Mouse (Mus musculus): ENCODE results near the gene Rspo4.

Rspo4 gene

DNA sequence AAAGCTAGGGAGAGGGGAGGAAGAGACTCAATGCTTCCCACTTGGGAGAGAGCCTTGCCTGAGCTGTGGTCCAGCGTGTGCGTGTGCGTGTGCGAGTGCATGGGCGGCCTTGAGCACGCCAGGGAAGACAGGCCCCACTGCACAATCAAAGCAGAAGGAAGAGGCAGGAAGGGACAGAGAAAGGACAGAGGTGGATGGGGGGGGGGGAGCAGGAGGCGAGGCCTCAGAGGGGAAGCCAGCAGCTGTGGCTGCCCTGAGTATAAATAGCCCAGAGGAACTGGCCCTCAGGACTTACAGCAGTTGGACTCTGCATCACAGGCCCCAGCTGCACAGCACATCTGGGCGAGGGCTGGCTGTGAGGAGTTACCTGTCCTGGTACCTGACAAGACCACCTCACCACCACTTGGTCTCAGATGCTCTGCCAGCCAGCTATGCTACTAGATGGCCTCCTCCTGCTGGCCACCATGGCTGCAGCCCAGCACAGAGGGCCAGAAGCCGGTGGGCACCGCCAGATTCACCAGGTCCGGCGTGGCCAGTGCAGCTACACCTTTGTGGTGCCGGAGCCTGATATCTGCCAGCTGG is 68.3 kb downstream of the Rspo4 start, which contains the start of gene Angpt4:
Angpt4 (plus strand) TSS at position 292 of the 582 bp plus-strand sequence.
- DNase-seq (ENCODE audit: low spot score in 2 of 2) = no peak

- no peak for DNase-seq (ENCODE audit: low spot score in 2 of 2)
Observed at GRCm38 (mm10) chr2:151911751-151912150, 69.0 kb downstream of the Rspo4 start.

GRCm38 (mm10) chr2:151914120-151914519 is 71.4 kb downstream of the Rspo4 start:
- DNase-seq (ENCODE audit: low spot score in 2 of 2) = no peak

GRCm38 (mm10) chr2:151915111-151915510 is 72.4 kb downstream of the Rspo4 start:
- DNase-seq (ENCODE audit: low spot score in 2 of 2) = no peak

DNA sequence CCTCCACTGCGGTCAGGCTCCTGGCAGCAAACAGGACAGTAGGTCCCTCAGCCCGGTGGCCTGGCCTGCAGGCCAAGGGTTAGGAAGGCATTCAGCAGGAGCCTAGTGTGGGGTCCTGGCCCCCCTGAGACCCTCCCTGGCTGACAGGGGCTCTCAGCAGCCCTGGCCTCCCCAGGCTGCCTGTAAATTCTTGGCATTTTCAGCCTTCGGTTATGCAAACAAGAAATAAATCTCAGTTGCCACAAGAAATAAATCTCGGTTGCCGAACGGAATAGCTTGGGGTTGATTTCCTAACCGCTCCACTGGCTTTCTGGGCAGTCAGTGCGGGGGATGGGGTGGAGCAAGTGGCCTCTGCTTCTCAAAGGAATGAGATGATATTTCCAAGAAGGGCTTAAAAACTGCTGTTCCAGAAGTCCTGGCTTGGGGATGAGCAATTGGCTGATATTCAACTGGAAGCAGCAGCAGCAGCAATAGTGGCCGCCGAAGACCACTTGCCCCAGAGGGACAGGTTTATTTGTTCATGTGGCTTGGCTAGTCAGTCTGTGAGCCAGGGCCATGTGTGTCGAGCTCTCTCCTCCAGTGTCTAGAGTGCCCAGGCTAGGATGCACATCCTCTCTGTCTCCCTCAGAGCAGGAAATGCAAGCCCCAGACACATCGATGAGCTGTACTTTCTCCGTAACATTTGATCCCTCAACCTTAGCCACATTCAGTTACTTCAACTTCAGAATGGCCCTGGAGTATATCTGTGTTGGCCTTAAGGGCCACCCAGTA is 73.5 kb downstream of the Rspo4 start:
- no peak for DNase-seq (ENCODE audit: low spot score in 2 of 2)

- DNase-seq (ENCODE audit: low spot score in 2 of 2) = no peak
Observed at GRCm38 (mm10) chr2:151919140-151919539, 76.4 kb downstream of the Rspo4 start.

GRCm38 (mm10) chr2:151921068-151921467 is 78.3 kb downstream of the Rspo4 start:
- no peak for DNase-seq (ENCODE audit: low spot score in 2 of 2)

GRCm38 (mm10) chr2:151921596-151921995 is 78.9 kb downstream of the Rspo4 start:
- DNase-seq (ENCODE audit: low spot score in 2 of 2) = no peak
